Mouse (Mus musculus) cerebellum, postnatal 25 days (tissue): Measurements from ENCODE around the gene Cyp2c65.
"Not testable (repeated sequence)": the region's sequence is repeated elsewhere in the genome, so short reads cannot be mapped to it uniquely, and the experiment has no call there.

Experiments used
- DNase-seq, 2 experiments: peaks; one replicate each; pipeline ENCODE4 v3.0.0; 2021; ENCODE audit warnings: mixed read lengths in 2 of 2

Cyp2c65 gene

DNA sequence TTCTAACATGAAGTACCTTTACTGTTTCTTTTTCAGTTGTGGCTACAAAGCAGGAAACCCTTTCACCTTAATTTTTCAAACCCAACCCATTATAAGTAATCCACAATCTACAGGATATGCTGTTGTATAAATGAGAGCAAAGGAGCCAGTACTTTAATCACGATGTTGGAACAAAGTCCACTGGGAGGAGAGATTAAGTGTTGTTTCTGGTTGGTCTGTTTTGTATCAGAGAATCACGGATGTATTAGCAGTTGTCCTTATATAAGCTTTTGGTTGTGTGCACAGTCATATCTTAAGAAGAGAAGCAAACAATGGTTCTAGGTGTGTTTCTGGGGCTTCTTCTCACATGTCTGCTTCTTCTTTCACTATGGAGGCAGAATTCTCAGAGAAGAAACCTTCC, at the start of gene Cyp2c65:
Cyp2c65 (plus strand) TSS at position 297 of the 400 bp plus-strand sequence.
- no peak for DNase-seq

DNA sequence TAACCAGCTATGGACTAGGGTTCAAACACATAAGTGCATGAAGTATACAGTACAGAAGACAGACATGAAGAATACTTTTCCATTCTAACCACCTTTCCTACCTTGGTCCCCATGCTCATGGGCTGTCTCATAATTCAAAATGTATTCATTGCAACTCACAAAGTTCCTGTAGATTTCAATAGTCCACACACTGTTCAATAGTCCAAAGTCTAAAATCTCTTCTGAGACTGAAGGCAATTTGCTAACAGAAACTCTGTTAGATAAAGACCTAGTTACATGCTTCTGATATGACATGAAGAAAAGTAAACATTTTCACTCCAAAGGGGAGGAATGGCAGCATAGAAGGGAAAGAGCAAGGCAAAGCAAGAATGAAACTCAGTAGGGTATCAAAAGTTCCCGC, 2.9 kb upstream of the Cyp2c65 start:
- no peak for DNase-seq

DNA sequence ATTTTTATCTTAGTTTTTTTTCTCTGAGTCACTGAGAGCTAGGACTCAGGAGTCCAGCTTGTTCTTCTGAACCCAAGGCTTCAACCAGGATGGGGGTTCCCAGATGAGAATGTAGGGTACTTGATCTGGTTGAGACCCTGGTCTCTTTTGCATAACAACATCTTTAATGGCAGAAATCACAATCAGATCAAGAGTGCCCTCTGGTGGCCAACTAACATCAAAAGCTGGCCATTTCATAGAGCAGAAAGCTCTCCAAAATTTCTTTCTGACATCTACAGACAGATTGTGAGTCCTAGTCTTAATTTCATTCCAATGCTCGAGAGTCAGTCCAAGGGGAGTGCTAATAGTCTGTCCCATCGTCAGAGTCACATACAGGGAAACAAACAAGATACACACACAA, 38.0 kb downstream of the Cyp2c65 start:
- not testable (repeated sequence) for DNase-seq

DNA sequence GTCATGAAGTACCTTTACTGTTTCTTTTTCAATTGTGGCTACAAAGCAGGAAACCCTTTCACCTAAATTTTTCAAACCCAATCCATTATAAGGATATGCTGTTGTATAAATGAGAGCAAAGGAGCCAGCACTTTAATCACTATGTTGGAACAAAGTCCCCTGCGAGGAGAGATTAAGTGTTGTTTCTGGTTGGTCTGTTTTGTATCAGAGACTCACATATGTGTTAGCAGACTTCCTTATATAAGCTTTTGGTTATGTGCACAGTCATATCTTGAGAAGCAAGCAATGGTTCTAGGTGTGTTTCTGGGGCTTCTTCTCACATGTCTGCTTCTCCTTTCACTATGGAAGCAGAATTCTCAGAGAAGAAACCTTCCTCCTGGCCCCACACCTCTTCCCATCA, 52.8 kb downstream of the Cyp2c65 start, which contains the start of gene Cyp2c66:
Cyp2c66 (plus strand) TSS at position 255 of the 400 bp plus-strand sequence.
- DNase-seq = no peak
